Mouse (Mus musculus): Measurements from ENCODE around the gene Gm8677. TPM values are rescaled to one million over a fixed set of nuclear protein-coding genes. Genes with fewer than 3 reads are reported as not detected.
"Not testable (repeated sequence)": the region's sequence is repeated elsewhere in the genome, so short reads cannot be mapped to it uniquely, and the experiment has no call there.

The Gm8677 gene
- polyA plus RNA-seq (2015; fragmentation: Nextera tagmentation; extraction: Ambion mirVana), result not detected in 2 replicates

DNA sequence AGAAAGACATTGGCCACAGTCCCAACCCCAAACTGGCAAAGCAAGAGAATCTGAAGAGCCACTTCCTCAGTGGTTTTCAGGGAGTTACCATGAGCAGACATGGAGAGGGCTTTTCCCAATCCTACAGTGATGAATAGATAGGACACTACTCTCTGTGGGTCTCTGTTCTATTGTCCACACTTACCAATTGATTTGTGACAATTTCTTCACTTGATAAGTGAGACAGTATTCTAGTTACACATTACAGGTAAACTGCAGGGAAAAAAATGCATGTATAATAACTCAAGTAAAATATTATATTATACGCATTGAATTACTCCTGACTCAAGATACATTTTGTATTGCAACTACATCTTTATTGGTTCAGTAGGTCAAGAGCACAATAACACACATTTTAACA is at the start of gene Gm8677:
TSS of gene Gm8677 (minus strand) at position 101 of the 400 bp plus-strand sequence.
- H3K27ac ChIP-seq; H3K4me3 ChIP-seq; H3K9me3 ChIP-seq (replicated peaks); H3K9ac ChIP-seq; H3K4me2 ChIP-seq; ATAC-seq (replicated peaks; ENCODE audit: insufficient number of reproducible peaks, insufficient read depth, low FRiP score, low read depth); H3K4me1 ChIP-seq (replicated peaks); H3K27me3 ChIP-seq; H3K36me3 ChIP-seq: not testable (repeated sequence)
- no CpG with 5 or more reads among the region's 1 CpGs for WGBS

DNA sequence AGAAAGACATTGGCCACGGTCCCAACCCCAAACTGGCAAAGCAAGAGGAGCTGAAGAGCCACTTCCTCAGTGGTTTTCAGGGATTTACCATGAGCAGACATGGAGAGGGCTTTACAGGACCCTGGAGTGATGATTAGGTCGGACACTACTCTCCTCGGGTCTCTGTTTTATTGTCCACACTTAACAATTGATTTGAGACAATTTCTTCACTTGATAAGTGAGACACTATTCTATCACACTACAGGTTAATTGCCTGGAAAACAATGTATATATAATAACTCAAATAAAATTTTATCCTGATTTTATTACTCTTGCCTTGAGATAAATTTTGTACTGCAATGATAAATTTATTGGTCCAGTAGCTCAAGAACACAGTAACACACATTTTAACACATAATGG is 30.6 kb upstream of the Gm8677 start, which contains the start of gene Gm4201:
TSS of gene Gm4201 (minus strand) at position 101 of the 400 bp plus-strand sequence.
- H3K4me1 ChIP-seq (replicated peaks); H3K4me2 ChIP-seq; ATAC-seq (replicated peaks; ENCODE audit: insufficient number of reproducible peaks, insufficient read depth, low FRiP score, low read depth); H3K27me3 ChIP-seq; H3K27ac ChIP-seq; H3K36me3 ChIP-seq; H3K4me3 ChIP-seq; H3K9ac ChIP-seq; H3K9me3 ChIP-seq (replicated peaks): not testable (repeated sequence)
- WGBS, result no CpG with 5 or more reads among the region's 3 CpGs

DNA sequence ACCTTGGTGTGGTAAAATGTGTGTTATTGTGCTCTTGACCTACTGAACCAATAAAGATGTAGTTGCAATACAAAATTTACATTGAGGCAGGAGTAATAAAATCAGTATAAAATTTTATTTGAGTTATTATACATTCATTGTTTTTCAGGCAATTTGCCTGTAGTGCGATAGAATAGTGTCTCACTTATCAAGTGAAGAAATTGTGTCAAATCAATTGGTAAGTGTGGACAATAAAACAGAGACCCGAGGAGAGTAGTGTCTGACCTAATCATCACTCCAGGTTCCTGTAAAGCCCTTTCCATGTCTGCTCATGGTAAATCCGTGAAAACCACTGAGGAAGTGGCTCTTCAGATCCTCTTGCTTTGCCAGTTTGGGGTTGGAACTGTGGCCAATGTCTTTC is 12.0 kb downstream of the Gm8677 start, which contains the start of gene Vmn1r152:
TSS of gene Vmn1r152 (plus strand) at position 301 of the 400 bp plus-strand sequence.
- H3K36me3 ChIP-seq; H3K4me3 ChIP-seq; H3K27ac ChIP-seq; H3K4me1 ChIP-seq (replicated peaks); H3K27me3 ChIP-seq; H3K9me3 ChIP-seq (replicated peaks); H3K9ac ChIP-seq; ATAC-seq (replicated peaks; ENCODE audit: insufficient number of reproducible peaks, insufficient read depth, low FRiP score, low read depth); H3K4me2 ChIP-seq: not testable (repeated sequence)
- no CpG with 5 or more reads among the region's 3 CpGs for WGBS

DNA sequence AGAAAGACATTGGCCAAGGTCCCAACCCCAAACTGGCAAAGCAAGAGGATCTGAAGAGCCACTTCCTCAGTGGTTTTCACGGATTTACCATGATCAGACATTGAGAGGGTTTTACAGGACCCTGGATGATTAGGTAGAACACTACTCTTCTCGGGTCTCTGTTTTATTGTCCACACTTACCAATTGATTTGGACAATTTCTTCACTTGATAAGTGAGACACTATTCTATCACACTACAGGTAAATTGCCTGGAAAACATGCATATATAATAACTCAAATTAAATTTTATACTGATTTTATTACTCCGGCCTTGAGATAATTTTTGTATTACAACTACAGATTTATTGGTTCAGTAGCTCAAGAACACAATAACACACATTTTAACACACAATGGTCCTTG is 35.1 kb downstream of the Gm8677 start, which contains the start of gene Vmn1r151:
TSS of gene Vmn1r151 (minus strand) at position 101 of the 400 bp plus-strand sequence.
- not testable (repeated sequence) for H3K36me3 ChIP-seq; H3K9ac ChIP-seq; ATAC-seq (replicated peaks; ENCODE audit: insufficient number of reproducible peaks, insufficient read depth, low FRiP score, low read depth); H3K4me2 ChIP-seq; H3K27ac ChIP-seq; H3K9me3 ChIP-seq (replicated peaks); H3K4me3 ChIP-seq; H3K27me3 ChIP-seq; H3K4me1 ChIP-seq (replicated peaks)
- WGBS, result 23% methylated on average over 2 of the region's 3 CpGs

Other genes starting within 250 kb of the Gm8677 start
- not detected in 2 replicates for gene Gm4187, start 205.2 kb downstream of the Gm8677 start, polyA plus RNA-seq (2015; fragmentation: Nextera tagmentation; extraction: Ambion mirVana)
- not detected in 2 replicates for gene Gm8660, start 163.8 kb downstream of the Gm8677 start, polyA plus RNA-seq (2015; fragmentation: Nextera tagmentation; extraction: Ambion mirVana)
- gene Vmn1r148, start 121.3 kb downstream of the Gm8677 start, polyA plus RNA-seq (2015; fragmentation: Nextera tagmentation; extraction: Ambion mirVana), result not detected in 2 replicates
- gene Vmn1r149, start 96.7 kb downstream of the Gm8677 start, polyA plus RNA-seq (2015; fragmentation: Nextera tagmentation; extraction: Ambion mirVana), result not detected in 2 replicates
- gene Gm10665, start 70.8 kb downstream of the Gm8677 start, polyA plus RNA-seq (2015; fragmentation: Nextera tagmentation; extraction: Ambion mirVana), result not detected in 2 replicates
- not detected in 2 replicates for gene Vmn1r151, start 35.2 kb downstream of the Gm8677 start, polyA plus RNA-seq (2015; fragmentation: Nextera tagmentation; extraction: Ambion mirVana)
- not detected in 2 replicates for gene Vmn1r152, start 11.9 kb downstream of the Gm8677 start, polyA plus RNA-seq (2015; fragmentation: Nextera tagmentation; extraction: Ambion mirVana)
- not detected in 2 replicates for gene Gm4201, start 30.5 kb upstream of the Gm8677 start, polyA plus RNA-seq (2015; fragmentation: Nextera tagmentation; extraction: Ambion mirVana)
- gene Gm4565, start 53.2 kb upstream of the Gm8677 start, polyA plus RNA-seq (2015; fragmentation: Nextera tagmentation; extraction: Ambion mirVana), result not detected in 2 replicates
- not detected in 2 replicates for gene Vmn1r155, start 123.1 kb upstream of the Gm8677 start, polyA plus RNA-seq (2015; fragmentation: Nextera tagmentation; extraction: Ambion mirVana)
- not detected in 2 replicates for gene Gm8693, start 157.4 kb upstream of the Gm8677 start, polyA plus RNA-seq (2015; fragmentation: Nextera tagmentation; extraction: Ambion mirVana)
- gene Gm4567, start 184.8 kb upstream of the Gm8677 start, polyA plus RNA-seq (2015; fragmentation: Nextera tagmentation; extraction: Ambion mirVana), result not detected in 2 replicates
- not detected in 2 replicates for gene Vmn1r157, start 226.8 kb upstream of the Gm8677 start, polyA plus RNA-seq (2015; fragmentation: Nextera tagmentation; extraction: Ambion mirVana)

Measured in heart, embryonic 15.5 days (tissue).